Mouse (Mus musculus) intestine, embryonic 16.5 days (tissue): Measurements from ENCODE around the gene Map3k5. TPM values are rescaled to one million over a fixed set of nuclear protein-coding genes. Genes with fewer than 3 reads are reported as not detected.

Experiments used
- ATAC-seq: fragments of 200-750 bp; cut with Nextera tagmentation; 2 replicates; pipeline ENCODE4 v1.8.0; 2017; ENCODE audit warnings: moderate TSS enrichment, moderate library complexity
- H3K27ac ChIP-seq: fragments of 300-500 bp; sonication (generic); 2 replicates; pipeline ENCODE4 v1.5.1; 2014; ENCODE audit warnings: mild to moderate bottlenecking, low read length
- H3K27me3 ChIP-seq: fragments of 300-500 bp; sonication (generic); replicated peaks from 2 replicates; pipeline ENCODE4 v1.6.1; 2014; ENCODE audit warnings: low read length, control low read depth, mixed read lengths; ENCODE audit not compliant: control insufficient read depth, insufficient read depth
- H3K36me3 ChIP-seq: fragments of 300-500 bp; sonication (generic); 2 replicates; pipeline ENCODE4 v1.6.1; 2014; ENCODE audit warnings: low read length, control low read depth; ENCODE audit not compliant: control insufficient read depth, insufficient read depth
- H3K4me1 ChIP-seq: fragments of 300-500 bp; sonication (generic); 2 replicates; pipeline ENCODE4 v1.6.1; 2014; ENCODE audit warnings: low read length, control low read depth, mixed read lengths; ENCODE audit not compliant: control insufficient read depth, insufficient read depth
- H3K4me2 ChIP-seq: fragments of 300-500 bp; sonication (generic); 2 replicates; pipeline ENCODE4 v1.6.1; 2014; ENCODE audit warnings: low read depth, low read length, control low read depth
- H3K4me3 ChIP-seq: fragments of 300-500 bp; sonication (generic); 2 replicates; pipeline ENCODE4 v1.5.1; 2014; ENCODE audit warnings: mild to moderate bottlenecking, low read length
- H3K9ac ChIP-seq: fragments of 300-500 bp; sonication (generic); 2 replicates; pipeline ENCODE4 v1.6.1; 2014; ENCODE audit warnings: low read depth, low read length
- H3K9me3 ChIP-seq: fragments of 300-500 bp; sonication (generic); 2 replicates; pipeline ENCODE4 v1.6.1; 2016; ENCODE audit warnings: low read length, control low read depth; ENCODE audit not compliant: control insufficient read depth
- WGBS: fragments of 180-500 bp; shearing (Covaris S2); extraction: QIAGEN DNeasy Blood & Tissue Kit; methylation state at CpG from one replicate; pipeline ENCODE4 v1.1.7; 2014; 5-methylcytosine and 5-hydroxymethylcytosine counted together
- polyA plus RNA-seq: library from polyadenylated mRNA; unstranded; fragments of >200 nt; fragmentation: Nextera tagmentation; extraction: Ambion mirVana; gene quantifications from 2 replicates; pipeline ENCODE4 v1.2.1, GENCODE M21; 2015

Gene Map3k5
- polyA plus RNA-seq, 1 experiment from 2014 or later: 1.4 TPM

- WGBS: 100% methylated on average over 2 of the region's 2 CpGs
- no peak for ATAC-seq
Observed at GRCm38 (mm10) chr10:20044051-20044450, 109.8 kb downstream of the Map3k5 start.

GRCm38 (mm10) chr10:20045733-20046495 lies 111.6 kb downstream of the Map3k5 start:
- 40% methylated on average over 4 of the region's 4 CpGs for WGBS
- Histone ChIP-seq H3K27ac (peak overlapping the region; percentile 48; the same call in 1 of the 2 replicates), H3K36me3 (no peaks in the 10 kb centered on the region), H3K4me2 (no peak overlapping the region), H3K9me3 (no peaks in the 10 kb centered on the region), H3K4me3 (no peak overlapping the region), H3K9ac (no peak overlapping the region), H3K4me1 (peaks cover 3% of the 10 kb centered on the region; the same call in 1 of the 2 replicates), H3K27me3 (no peaks in the 10 kb centered on the region)
- ATAC-seq: peak; percentile 36; the same call in 1 of the 2 replicates

More at GRCm38 (mm10) chr10:20044051-20044450, 109.8 kb downstream of the Map3k5 start:
- Histone ChIP-seq H3K4me3 (no peak overlapping the region), H3K4me2 (no peak overlapping the region), H3K27ac (no peak overlapping the region), H3K36me3 (no peaks in the 10 kb centered on the region), H3K4me1 (peaks cover 3% of the 10 kb centered on the region; the same call in 1 of the 2 replicates), H3K27me3 (no peaks in the 10 kb centered on the region), H3K9me3 (no peaks in the 10 kb centered on the region), H3K9ac (no peak overlapping the region)

- 88% methylated on average over 14 of the region's 14 CpGs for WGBS
- no peaks in the 10 kb centered on the region for H3K4me1 ChIP-seq
- H3K4me2 ChIP-seq: no peak overlapping the region
- no peak overlapping the region for H3K27ac ChIP-seq
- no peaks in the 10 kb centered on the region for H3K9me3 ChIP-seq
- H3K27me3 ChIP-seq: no peaks in the 10 kb centered on the region
- no peak for ATAC-seq
- H3K4me3 ChIP-seq: no peak overlapping the region
- H3K9ac ChIP-seq: no peak overlapping the region
- H3K36me3 ChIP-seq: no peaks in the 10 kb centered on the region
Observed at GRCm38 (mm10) chr10:20056859-20057644, 122.8 kb downstream of the Map3k5 start.

- Histone ChIP-seq H3K27me3 (no peaks in the 10 kb centered on the region), H3K4me1 (no peaks in the 10 kb centered on the region), H3K27ac (no peak overlapping the region), H3K9me3 (no peaks in the 10 kb centered on the region), H3K4me3 (no peak overlapping the region), H3K4me2 (no peak overlapping the region), H3K9ac (no peak overlapping the region), H3K36me3 (no peaks in the 10 kb centered on the region)
- 91% methylated on average over 10 of the region's 10 CpGs for WGBS
- no peak for ATAC-seq
Observed at GRCm38 (mm10) chr10:20058031-20058430, 123.8 kb downstream of the Map3k5 start.

GRCm38 (mm10) chr10:20058841-20059240 lies 124.6 kb downstream of the Map3k5 start:
- no peak overlapping the region for H3K27ac ChIP-seq
- no peak overlapping the region for H3K4me2 ChIP-seq
- no peak overlapping the region for H3K9ac ChIP-seq
- WGBS: 68% methylated on average over 10 of the region's 10 CpGs
- no peaks in the 10 kb centered on the region for H3K27me3 ChIP-seq
- no peaks in the 10 kb centered on the region for H3K36me3 ChIP-seq
- no peak overlapping the region for H3K4me3 ChIP-seq
- no peaks in the 10 kb centered on the region for H3K9me3 ChIP-seq
- no peaks in the 10 kb centered on the region for H3K4me1 ChIP-seq
- ATAC-seq: no peak

- H3K36me3 ChIP-seq: no peaks in the 10 kb centered on the region
- H3K27me3 ChIP-seq: no peaks in the 10 kb centered on the region
- WGBS: 72% methylated on average over 15 of the region's 15 CpGs
- no peak for ATAC-seq
- no peak overlapping the region for H3K4me3 ChIP-seq
- H3K4me1 ChIP-seq: no peaks in the 10 kb centered on the region
- no peak overlapping the region for H3K4me2 ChIP-seq
- H3K27ac ChIP-seq: no peak overlapping the region
- H3K9me3 ChIP-seq: no peaks in the 10 kb centered on the region
- no peak overlapping the region for H3K9ac ChIP-seq
Observed at GRCm38 (mm10) chr10:20060320-20060970, 126.2 kb downstream of the Map3k5 start.

GRCm38 (mm10) chr10:20064556-20065207 lies 130.4 kb downstream of the Map3k5 start:
- Histone ChIP-seq H3K4me3 (no peak overlapping the region), H3K4me2 (no peak overlapping the region), H3K36me3 (no peaks in the 10 kb centered on the region), H3K4me1 (no peaks in the 10 kb centered on the region), H3K9me3 (no peaks in the 10 kb centered on the region), H3K27ac (no peak overlapping the region), H3K27me3 (no peaks in the 10 kb centered on the region), H3K9ac (no peak overlapping the region)
- ATAC-seq: no peak
- 87% methylated on average over 9 of the region's 9 CpGs for WGBS

GRCm38 (mm10) chr10:20066069-20066665 lies 131.9 kb downstream of the Map3k5 start:
- H3K9me3 ChIP-seq: no peaks in the 10 kb centered on the region
- H3K4me1 ChIP-seq: no peaks in the 10 kb centered on the region; the same call in 1 of the 2 replicates
- no peak overlapping the region for H3K4me3 ChIP-seq
- no peak for ATAC-seq
- H3K36me3 ChIP-seq: no peaks in the 10 kb centered on the region
- H3K27me3 ChIP-seq: no peaks in the 10 kb centered on the region
- no peak overlapping the region for H3K27ac ChIP-seq
- H3K4me2 ChIP-seq: no peak overlapping the region
- no peak overlapping the region for H3K9ac ChIP-seq
- 91% methylated on average over 1 of the region's 1 CpGs for WGBS
